Mouse (Mus musculus): ENCODE data around the gene Cox7a1.
"Not testable (repeated sequence)": the region's sequence is repeated elsewhere in the genome, so short reads cannot be mapped to it uniquely, and the experiment has no call there.

Gene Cox7a1

DNA sequence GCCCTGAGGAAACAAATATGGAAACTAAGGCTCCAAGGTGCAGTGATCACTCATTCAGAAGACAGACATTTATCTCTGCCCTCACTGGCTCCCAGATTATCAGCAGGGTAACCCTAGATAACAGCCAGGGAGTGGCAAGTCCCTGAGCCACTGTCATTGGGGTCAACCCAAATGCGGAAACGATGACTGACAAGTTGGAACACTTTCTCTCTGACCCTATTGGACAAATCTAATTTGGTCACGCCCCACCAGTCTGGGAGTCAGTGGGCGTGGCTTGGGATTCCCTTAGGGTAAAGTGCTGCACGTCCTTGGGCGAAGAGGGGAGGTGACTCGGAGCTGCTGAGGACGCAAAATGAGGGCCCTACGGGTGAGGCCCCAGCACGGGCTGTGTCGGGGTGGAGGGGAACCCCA, at the start of gene Cox7a1:
Gene Cox7a1 (plus strand): TSS at position 266 of the 411 bp plus-strand sequence.
- peak; percentile 66 for DNase-seq

DNA sequence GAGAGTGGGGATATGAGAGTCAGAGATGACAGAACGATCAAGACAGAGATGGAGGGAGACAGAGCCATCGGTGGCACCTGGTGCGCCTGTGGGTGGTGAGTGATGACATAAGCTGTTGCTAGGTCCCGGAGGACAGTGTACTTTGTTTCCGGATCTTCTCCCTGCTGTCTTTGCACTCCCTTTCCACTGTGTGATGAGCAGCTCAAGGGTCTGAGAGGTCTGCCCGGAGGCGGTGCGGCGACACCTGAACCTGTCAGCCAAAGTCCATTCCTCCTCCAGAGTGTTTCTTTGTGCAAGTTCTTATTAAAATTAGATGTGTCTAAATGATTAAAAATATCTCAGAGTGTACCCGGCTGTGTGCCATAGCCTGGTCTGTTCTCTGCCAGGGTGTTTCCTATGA, 47.1 kb upstream of the Cox7a1 start:
- no peak for DNase-seq

DNA sequence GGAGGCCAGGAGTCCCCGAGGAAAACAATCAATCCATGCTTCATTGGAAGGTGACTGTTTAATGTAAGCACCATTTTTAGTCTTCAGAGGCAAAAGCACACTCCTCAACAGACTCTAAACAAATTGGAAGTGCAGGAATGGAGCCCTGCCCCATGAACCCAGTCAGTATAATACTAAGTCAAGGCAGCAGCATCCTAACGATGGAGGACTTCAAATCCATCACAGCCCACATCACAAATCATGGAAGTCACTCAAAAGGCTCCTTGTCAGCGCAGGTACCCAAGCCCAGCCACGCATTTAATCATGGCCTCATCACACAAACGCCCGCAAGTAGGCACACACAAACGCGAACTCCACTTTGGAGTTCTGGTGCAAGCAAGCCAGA, 40.8 kb upstream of the Cox7a1 start:
- DNase-seq = no peak

DNA sequence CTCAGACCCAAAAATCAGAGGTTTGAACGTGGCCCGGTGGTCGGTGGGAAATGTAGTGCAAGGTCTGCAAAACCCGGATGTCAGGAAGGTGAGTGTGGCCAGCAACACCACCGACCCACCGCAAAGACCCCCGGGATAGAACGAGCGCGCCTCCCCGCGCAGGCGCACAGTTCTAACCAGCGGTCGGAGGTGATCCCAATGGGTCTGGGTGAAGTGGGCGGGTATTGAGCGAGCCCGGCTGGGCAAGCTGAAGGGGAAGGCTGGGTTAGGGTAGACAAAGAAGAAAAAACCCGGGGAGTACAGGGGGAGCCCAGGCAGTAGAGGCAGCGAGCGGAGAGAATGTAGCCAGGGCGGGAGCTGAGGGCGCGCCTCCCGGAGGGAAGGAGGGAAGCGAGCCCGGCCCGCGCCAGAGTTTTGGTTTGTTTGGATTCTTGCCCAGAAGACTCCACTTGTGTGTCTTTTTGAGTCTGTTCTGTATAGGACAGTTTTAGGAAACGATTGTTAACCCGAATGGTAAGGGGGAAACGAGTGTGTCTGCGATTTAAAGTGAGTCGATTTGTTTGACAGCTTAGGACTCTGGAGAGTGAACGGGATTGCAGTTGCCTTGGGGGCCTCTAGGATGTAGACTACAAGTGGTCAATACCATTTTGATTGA, 40.3 kb upstream of the Cox7a1 start:
- peak; percentile 34 for DNase-seq

DNA sequence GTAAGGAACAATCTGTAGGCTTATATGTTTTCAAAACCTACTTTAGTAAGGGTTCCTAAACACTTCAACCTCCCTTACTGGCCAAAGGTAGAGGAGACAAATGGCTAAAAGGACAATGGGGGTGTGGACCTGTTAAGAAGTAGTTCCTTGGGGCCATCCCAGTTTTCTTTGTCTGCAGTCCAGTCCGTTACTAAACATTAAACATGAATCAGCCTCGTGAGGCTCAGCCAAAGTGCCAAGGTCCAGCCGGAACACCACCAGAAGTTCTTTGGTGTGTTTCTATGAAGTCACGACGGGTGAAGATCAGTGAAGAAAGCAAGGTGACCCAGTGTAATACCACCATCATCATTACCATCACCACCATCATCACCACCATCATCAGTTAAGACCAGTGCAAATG, 36.9 kb upstream of the Cox7a1 start:
- DNase-seq = no peak

DNA sequence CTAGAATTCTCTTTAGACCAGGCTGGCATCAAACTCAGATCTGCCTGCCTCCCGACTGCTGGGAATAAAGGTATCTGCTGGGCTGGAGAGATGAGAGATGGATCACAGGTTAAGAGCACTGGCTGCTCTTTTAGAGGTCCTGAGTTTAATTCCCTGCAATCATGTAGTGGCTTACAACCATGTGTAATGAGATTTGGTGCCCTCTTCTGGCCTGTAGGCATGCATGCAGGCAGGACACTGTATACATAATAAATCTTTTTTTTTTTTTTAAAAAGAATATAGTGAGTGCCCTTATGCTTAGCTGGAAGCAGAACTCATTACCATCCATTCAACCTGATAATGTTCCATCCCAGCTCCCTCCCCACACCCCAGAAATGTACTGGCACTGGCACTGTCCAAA, 29.9 kb upstream of the Cox7a1 start:
- DNase-seq = no peak

DNA sequence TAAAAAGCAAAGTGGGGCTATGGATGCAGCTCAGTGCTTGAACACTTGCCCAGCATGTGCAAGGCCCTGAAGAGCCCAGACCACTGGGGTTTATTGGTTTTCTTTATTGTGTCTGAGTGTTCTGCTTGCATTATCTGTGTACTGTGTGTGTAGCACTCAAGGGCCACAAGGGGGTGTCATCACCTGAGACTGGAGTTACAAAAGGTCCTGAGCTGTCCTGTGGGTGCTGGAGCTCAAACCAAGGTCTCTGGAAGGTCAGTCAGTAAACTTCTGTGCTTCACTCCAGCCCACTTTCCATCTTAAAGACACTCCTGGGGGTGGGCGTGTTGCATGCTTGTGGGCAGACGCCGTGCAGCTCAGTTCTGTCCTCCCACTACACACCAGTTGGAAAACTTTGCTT, 28.4 kb upstream of the Cox7a1 start:
- no peak for DNase-seq

DNA sequence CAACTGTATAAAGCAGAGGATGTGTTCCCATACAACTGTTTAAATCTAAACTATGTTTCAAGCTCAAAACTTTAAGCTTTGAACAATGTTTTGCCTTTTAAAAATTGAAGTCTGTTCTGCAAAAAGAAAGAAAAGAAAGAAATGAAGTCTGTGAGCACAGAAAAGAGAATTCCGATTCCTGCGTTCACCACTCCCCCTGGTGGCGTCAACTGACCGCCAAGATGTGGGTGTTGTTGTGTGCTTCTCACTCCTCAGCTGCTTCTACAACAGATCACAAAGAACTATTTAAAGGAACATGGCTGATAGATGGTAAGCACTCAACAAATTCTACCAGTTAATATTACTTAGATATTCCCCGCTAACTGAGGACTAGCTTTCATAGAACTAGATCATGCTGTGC, 20.8 kb upstream of the Cox7a1 start:
- no peak for DNase-seq

DNA sequence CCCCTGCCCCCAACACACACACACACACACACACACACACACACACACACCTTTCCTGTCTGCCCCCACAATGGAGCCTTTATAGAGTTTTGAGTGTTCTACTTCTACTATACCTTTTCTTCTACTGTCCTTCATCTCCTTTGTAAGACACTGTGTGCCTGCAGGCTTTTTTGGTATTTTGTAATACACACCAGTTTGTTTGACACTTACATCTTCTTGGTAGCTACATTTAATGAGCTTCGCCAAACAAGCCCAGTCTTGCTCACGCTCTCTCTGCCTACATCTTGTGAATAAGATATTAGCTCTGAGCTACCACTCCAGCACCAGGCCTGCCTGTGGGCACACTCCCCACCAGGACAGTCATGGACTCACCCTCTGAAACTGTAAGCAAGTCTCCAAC, 19.2 kb upstream of the Cox7a1 start:
- DNase-seq = no peak

DNA sequence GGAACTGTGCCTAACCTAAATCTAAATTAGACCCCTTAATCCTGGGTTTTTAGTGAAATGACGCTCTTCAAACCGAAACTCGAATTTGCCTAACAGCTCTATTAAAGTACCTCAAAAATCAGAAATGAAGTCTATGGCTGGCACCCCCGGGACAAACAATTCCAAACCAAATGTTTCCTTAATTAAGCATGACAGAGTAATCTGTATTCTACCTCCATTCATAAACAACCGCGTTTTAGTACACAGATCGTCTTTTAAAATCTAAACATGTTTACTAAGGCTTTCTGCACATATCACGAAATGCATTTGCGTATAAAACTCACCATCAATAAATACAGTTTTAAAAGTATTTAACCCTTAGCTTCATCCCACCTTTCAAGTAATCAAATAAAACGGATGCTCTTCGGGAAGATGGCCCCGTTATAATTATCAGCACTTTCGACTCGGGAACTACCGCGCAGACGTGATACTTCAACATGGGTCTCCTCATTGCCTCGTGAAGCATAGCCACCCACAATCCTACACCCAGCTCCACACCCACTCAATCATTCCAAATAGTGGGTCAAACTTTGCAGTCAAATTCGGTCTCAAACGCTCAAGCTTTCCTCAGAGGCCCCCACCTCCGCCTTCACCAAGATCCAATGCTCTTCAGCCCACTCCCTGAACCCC, 14.9 kb upstream of the Cox7a1 start:
- DNase-seq = no peak

DNA sequence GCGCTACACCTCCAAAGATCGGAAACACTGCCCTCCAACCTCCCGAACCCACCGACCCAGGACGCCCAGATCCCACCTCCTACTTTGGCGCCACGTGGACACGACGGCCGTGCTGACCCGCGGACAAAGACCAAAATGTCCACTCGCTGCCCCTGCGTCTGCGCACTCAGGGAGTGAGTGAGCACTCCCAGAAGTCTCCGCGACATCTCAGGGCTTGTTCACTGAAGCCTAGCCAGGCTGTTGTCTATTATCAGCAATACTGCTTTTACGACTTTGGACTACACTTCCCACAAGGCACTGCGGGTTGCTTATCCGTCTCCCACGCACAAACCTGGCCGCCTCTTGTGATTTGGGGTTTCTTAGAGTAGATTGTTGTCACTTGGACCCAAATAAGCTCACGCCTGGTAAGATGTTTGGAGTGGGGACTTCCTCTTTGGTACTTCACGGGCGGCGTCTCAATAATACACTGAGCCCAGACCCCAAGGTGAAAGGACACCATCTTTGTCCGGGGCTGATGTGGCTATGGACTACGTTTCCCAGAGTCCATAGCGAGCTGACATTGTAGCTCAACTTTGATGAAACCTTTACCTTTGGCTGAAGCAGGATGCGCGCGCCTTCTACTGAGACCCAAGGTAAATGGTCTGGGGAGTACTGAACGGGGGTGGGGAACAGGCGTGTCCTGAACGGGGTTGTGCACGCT, 14.2 kb upstream of the Cox7a1 start, which contains the start of gene Zfp146:
Gene Zfp146 (minus strand): TSS at position 168 of the 700 bp plus-strand sequence.
- DNase-seq = peak; percentile 87

DNA sequence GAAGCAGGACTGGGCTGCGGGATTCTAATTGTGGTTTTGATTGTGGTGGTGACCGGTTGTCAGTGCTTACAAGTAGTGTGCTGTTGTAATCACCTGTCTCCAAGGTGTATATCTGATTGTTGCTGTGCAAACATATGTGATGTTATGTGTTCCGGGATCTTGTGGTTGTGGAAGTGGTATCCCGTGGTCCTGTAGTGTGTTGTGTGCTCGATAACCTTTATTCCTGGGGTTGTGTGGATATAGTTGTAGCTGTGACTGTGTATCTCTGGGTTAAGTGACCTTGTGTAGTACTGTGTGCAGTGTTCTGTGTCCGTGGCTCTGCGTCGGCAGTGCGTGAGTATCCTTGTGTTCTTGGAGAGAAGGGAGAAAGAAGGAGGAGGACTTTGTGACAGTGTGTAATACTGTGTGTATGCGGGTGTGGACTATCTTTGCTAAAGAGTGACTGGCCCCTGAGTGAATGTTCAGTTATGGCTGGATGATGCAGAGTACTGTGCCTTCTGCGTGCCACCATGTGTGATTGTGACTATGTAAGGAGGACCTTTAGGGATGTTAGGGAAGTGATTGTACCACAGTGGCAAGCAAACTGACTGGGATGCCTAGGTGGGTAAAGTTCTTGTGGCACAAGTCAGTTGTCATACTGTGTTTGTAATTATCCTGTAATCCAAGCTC, 13.5 kb upstream of the Cox7a1 start:
- DNase-seq = no peak

DNA sequence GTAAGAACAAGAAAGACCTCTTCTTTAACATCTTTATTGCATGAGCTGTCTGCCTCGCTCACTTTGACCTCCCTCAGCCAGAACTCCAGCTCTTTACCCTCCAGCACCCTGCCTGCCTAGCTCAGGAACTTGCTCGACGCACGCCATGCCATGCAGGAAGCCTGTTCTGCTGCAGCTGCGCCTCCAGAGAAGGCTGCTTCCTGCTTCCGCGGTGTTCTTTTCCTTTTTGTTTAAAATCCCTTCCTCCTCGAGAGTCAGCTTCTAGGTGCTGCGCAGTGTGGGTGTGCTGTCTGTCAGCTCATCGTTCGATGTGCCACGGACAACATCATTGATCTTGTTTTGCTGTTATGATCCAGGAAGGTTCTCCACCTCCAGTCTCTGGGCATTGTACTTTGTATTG, 7.5 kb upstream of the Cox7a1 start:
- no peak for DNase-seq

DNA sequence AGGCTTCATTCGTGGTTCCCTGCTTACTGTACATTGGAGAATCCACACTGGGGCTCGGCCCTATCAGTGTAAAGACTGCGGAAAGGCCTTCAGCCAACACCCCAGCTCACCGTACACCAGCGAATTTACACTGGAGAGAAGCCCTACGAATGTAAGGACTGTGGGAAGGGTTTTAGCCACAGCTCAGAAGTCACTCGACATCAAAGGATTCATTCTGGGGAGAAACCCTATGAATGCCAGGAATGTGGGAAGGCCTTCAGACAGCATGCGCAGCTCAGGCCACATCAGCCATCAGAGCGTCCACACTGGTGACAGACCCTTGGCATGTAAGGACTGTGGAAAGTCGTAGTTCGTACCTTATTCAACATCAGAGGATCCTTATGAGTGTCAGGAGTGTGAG, 5.7 kb upstream of the Cox7a1 start:
- DNase-seq = no peak

DNA sequence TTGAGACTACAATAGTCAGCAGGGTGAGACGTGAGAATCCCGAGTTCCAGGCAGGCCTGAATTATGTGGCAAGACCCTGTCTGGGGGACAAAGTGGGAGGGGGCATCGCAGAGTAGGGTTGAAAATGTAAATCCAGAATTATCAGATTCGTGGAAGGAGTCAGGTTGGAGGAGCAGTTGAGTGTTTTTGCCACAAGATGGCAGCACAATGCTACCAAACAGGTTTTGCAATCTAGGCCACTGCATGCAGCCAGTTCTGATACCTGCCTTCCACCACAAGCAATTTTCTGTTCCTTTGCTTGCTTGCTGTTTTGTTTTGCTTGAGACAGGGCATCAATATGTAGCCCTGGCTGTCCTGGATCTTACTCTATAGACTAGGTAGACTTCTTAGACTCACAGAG, 2.6 kb upstream of the Cox7a1 start:
- DNase-seq = peak; percentile 69

DNA sequence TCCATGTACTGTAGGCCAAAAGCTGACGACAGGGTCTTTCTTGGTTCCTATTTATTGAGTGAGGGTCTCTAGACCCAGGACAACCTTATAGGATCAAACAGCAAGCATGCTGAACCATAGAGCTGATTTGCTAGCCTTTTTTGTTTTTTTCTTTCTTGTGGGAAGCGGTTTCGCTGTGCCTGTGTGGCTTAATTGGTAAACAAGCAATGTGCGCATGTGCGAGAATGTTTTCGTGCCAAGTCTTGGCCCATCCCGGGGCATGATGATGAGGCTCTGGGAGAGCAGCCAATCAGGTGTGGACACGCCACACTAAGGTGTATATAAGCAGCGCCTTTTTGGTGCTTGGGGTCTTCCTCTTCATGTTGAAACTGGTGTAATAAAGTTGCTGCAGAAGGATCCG, 2.0 kb upstream of the Cox7a1 start:
- not testable (repeated sequence) for DNase-seq

DNA sequence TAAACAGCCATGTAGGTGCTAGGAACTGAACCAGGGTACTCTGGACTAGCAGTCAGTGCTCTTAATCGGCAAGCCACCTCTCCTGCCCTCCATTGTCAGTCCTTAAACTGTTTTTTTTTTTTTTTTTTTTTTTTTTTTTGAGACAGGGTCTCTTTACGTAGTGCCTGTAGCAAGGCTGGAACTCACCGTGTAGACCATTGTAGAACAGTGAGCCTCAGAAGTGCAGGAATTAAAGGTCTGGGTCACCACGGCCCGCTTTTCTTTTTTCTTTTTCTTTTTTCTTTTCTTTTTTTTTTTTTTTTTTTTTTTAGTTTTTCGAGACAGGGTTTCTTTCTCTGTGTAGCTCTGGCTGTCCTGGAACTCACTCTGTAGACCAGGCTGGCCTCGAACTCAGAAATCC, 755 bp upstream of the Cox7a1 start:
- DNase-seq = not testable (repeated sequence)

DNA sequence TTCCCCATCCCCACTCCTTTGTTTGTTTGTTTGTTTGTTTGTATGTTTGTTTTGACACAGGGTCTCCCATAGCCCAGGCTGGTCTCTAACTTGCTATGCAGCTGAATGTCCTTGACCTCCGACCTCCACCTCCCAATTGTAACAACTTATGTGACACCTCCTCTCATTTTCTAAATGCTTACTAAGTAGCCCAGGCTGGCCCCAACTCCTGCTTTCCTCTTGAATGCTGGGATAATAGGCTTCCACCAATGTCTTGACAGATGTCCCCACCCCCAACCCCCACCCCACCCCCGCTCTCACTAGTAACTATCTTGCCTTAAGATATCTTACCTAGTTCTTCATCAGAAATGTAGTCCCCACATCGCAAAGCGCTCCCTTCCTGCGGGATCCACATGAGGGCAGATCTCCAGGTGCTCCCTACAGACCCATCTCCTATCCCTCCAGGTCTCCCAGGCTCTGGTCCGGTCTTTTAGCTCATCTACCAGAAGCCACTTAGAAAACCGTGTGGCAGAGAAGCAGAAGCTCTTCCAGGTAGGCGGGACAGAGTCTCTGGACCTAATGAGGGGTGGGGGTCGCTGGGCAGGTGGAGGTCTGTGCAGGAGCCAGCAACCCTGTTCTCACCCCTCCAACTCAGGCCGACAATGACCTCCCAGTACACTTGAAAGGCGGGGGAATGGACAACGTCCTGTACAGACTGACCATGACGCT, 851 bp downstream of the Cox7a1 start:
- DNase-seq = no peak

DNA sequence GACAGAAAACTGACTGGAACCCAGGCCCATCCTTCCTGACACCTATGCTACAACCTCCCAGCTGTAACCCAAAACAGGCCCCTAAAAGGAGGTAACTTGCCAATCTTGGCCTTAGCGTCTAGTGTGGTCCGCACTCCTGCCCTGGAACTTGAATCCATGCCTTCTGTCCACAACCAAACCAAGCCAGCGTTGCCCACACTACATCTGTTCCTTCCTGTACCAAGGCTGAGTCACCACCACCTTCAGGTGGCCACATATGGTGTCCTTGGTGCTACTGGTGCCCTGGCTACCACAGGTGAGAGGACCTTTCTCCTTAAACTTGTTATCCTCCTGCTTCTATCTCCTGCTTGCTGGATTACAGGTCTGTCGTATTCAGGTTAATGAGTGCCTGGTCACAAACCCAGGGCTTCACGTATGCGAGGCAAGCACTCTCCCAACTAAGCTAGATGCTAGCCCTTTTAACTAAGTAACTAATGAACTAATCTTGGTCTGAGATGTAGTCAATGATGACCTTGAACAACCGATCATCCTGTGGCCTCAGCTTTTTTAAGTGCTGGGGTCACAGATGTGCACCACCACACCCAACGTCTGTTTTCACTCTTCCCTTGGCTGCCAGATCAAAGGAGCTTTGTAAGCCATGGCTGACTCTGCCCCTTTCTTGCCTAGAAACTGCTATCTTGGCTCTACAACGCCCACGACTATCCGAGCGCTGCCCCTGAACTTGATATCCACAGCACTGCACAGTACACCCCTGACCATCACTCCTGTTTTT, 4.6 kb downstream of the Cox7a1 start:
- DNase-seq = no peak

DNA sequence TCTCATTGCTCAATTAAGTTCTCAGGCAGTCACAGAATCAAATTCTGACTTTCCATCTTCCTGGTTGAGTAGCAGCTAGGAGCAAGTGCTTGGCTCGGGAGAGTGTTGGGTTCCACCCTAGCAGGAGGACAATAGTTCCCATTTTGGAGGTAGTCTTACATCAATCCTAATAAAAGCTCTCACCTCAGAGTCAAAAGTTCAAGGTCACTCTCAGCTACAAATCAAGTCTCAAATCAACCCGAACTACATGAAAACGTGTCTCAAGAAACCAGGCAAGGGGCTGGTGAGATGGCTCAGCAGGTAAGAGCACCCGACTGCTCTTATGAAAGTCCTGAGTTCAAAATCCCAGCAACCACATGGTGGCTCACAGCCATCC, 5.2 kb downstream of the Cox7a1 start:
- DNase-seq = no peak

DNA sequence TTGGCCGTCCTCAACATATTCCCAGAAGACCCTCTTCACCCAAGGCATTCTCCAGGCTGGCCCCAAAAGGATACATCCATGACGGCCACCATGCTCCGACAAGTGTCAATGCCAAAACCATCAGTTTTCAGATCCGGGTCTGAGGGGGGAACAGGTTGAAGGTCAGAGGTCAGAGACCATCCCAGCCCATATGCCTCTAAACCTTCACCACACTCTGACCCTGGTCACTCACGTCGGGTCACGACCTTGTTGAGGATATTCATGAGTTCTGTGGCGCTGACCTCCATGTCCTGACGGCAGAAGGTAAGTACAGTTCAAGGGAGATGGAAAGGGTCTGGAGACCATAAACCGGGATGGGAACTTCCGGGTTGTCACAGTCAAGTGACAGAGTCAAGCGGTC, 8.1 kb downstream of the Cox7a1 start:
- DNase-seq = no peak

DNA sequence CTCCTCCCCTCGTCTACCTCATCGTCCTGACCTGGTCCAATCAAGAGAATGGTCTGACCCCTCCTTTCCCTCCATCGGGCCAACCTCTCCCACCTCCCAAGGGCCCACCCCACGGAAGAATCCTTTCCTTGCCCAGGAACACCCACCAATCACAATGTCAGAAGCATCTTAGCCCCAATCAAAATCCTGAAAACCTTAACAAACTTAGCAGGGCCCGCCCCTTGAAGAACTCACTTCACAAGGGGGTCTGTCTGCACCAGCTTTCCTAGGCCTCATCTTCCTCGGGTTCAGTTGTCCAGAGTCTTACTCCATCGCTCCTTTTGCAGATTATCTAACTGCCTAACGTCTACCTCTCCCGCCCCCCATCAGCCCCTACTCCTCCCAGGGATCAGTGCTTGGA, 9.1 kb downstream of the Cox7a1 start:
- no peak for DNase-seq

Measured in cerebellum, adult 11 months (tissue).